Mouse (Mus musculus): Measurements from ENCODE around the gene Sun3.

Gene Sun3

DNA sequence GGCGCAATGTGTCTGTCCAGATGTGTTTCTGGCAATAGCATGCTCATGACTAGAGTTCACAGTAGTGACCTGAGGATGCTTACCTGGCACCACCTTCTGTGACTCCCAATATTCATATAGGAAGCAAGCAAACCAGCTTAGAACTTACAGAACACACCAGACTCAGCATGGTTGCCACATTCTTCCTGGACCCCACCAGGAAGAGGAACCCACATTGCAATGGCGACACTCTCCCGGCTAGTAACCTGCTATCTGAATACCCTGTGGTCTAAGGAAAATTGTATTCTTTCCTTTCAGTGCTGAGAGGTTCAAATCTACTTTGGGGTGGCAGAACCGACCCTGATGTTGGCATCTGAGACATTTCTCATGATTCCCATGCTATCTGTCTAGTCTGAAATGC, 70.6 kb downstream of the Sun3 start:
- DNase-seq = no peak

- no peak for DNase-seq
These were observed 75.6 kb downstream of the Sun3 start, which contains the start of gene Pkd1l1 for GRCm38 (mm10) chr11:8973166-8973565. TSS of gene Pkd1l1 (minus strand) at chr11:8973266.

GRCm38 (mm10) chr11:8972093-8972492, 76.7 kb downstream of the Sun3 start:
- no peak for DNase-seq

DNA sequence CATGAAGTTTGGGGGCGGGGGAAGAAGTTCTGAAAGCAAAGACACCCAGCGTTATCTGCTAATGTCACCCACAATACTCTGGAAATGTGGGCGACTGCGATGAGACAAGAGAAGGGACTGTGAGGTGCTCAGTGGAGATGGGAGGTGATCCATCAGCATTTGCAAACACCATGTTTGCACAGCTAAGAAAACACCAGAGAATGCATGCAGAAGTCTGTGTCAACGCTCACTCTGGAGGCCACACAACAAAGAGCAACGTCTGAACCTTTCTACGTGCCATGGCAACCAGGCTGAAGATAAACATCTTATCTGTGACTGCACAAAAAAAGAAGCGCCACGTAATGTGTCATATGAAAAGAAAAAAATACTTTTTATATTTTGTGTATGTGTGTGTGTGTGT, 78.3 kb downstream of the Sun3 start:
- no peak for DNase-seq

DNA sequence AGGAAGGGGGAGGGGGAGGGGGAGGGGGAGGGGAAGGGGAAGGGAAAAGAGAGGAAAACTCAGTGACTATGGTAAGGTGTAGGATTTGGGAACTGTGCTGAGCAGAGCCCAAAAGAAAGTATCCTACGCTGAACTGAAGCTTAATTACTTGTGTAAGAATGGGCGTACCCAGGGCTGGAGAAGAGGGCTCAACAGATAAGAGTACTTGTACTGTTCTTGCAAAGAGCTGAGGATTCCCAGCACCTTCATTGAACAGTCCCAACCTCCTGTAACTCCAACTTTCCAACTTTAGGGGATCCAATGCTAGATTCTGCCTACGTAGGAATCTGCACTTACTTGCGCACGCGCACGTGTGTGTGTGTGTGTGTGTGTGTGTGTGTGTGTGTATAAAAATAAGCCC, 80.7 kb downstream of the Sun3 start:
- no peak for DNase-seq

Data from kidney, adult 8-10 months (tissue).